Mouse (Mus musculus): ENCODE measurements at regions not wholly inside any gene's neighbourhood (a gene's known extent, or its start where the extent isn't known, plus 50 kb on each side); places are given as distances from the start of the nearest gene placed in this dataset.
A peak's percentile ranks its signal among the peaks of the same experiment; 100 is the strongest.

GRCm38 (mm10) chr2:171493741-171494140, 549.5 kb downstream of the Cbln4 start:
- WGBS: 28% methylated on average over 12 of the region's 12 CpGs
- H3K9ac ChIP-seq: no peak overlapping the region
- H3K4me2 ChIP-seq: no peak overlapping the region
- no peaks in the 10 kb centered on the region for H3K9me3 ChIP-seq (ENCODE audit: low read depth, low read length)
- H3K36me3 ChIP-seq (ENCODE audit: insufficient read depth): no peaks in the 10 kb centered on the region
- DNase-seq (peak; percentile 80), ATAC-seq (ENCODE audit: insufficient read depth) (no peak)
- H3K27ac ChIP-seq (ENCODE audit: low read depth): no peak overlapping the region
- H3K4me3 ChIP-seq (ENCODE audit: low read depth, low read length): no peak overlapping the region
- no peaks in the 10 kb centered on the region for H3K4me1 ChIP-seq (ENCODE audit: insufficient read depth)
- TF ChIP-seq CTCF (IDR thresholded peaks at IDR 0.05; ENCODE audit: low read depth): peak; percentile 79
- no peaks in the 10 kb centered on the region for H3K27me3 ChIP-seq (ENCODE audit: insufficient read depth, low read length)

GRCm38 (mm10) chr2:171487284-171487683, 556.0 kb downstream of the Cbln4 start:
- no peak for DNase-seq
- Histone ChIP-seq H3K36me3 (ENCODE audit: insufficient read depth) (no peaks in the 10 kb centered on the region), H3K4me1 (ENCODE audit: insufficient read depth) (no peaks in the 10 kb centered on the region), H3K27ac (ENCODE audit: low read depth) (no peak overlapping the region), H3K4me2 (no peak overlapping the region), H3K9ac (no peak overlapping the region), H3K9me3 (ENCODE audit: low read depth, low read length) (no peaks in the 10 kb centered on the region), H3K4me3 (ENCODE audit: low read depth, low read length) (no peak overlapping the region), H3K27me3 (ENCODE audit: insufficient read depth, low read length) (no peaks in the 10 kb centered on the region)
- 41% methylated on average over 2 of the region's 2 CpGs for WGBS
- no peak for TF ChIP-seq CTCF (IDR thresholded peaks at IDR 0.05; ENCODE audit: low read depth)
- no peak for ATAC-seq (ENCODE audit: insufficient read depth)

GRCm38 (mm10) chr2:171453241-171453640, 590.0 kb downstream of the Cbln4 start:
- no peak overlapping the region for H3K4me3 ChIP-seq (ENCODE audit: low read depth, low read length)
- H3K27ac ChIP-seq (ENCODE audit: low read depth): no peak overlapping the region
- WGBS: 59% methylated on average over 9 of the region's 9 CpGs
- no peak overlapping the region for H3K9ac ChIP-seq
- TF ChIP-seq CTCF (IDR thresholded peaks at IDR 0.05; ENCODE audit: low read depth): no peak
- peaks cover 4% of the 10 kb centered on the region; the same call in 1 of the 2 replicates for H3K9me3 ChIP-seq (ENCODE audit: low read depth, low read length)
- H3K4me2 ChIP-seq: no peak overlapping the region
- ATAC-seq (ENCODE audit: insufficient read depth) (no peak), DNase-seq (no peak)
- H3K36me3 ChIP-seq (ENCODE audit: insufficient read depth): no peaks in the 10 kb centered on the region
- no peaks in the 10 kb centered on the region for H3K4me1 ChIP-seq (ENCODE audit: insufficient read depth)
- H3K27me3 ChIP-seq (ENCODE audit: insufficient read depth, low read length): no peaks in the 10 kb centered on the region

GRCm38 (mm10) chr2:171406057-171406456, 637.2 kb downstream of the Cbln4 start:
- TF ChIP-seq CTCF (IDR thresholded peaks at IDR 0.05; ENCODE audit: low read depth): no peak
- Histone ChIP-seq H3K4me1 (ENCODE audit: insufficient read depth) (no peaks in the 10 kb centered on the region), H3K9ac (no peak overlapping the region), H3K27me3 (ENCODE audit: insufficient read depth, low read length) (no peaks in the 10 kb centered on the region), H3K27ac (ENCODE audit: low read depth) (no peak overlapping the region), H3K4me2 (no peak overlapping the region), H3K36me3 (ENCODE audit: insufficient read depth) (no peaks in the 10 kb centered on the region), H3K9me3 (ENCODE audit: low read depth, low read length) (no peaks in the 10 kb centered on the region), H3K4me3 (ENCODE audit: low read depth, low read length) (no peak overlapping the region)
- WGBS: 46% methylated on average over 2 of the region's 2 CpGs
- no peak for ATAC-seq (ENCODE audit: insufficient read depth)
- no peak for DNase-seq

DNA sequence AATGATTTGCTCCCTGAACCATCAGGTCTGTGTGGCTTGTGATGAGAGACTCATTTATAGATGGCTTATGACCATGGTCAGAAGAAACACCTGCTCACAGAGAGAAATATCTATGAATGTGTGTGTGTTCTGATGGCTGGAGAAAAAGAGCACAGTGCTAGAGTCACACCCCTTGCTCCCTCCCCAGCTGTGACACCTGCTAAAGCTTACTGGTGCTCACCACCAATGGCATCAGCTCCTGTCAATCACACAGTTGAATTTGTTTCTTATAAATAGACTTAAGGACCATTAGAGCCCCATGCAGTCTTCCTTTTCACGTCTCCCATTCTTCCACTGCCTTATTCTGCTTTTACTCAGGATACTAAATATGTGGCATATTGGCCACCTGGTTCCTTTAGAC, 654.3 kb downstream of the Cbln4 start:
- Histone ChIP-seq H3K4me2 (no peak overlapping the region), H3K27ac (ENCODE audit: low read depth) (no peak overlapping the region), H3K4me1 (ENCODE audit: insufficient read depth) (no peaks in the 10 kb centered on the region), H3K36me3 (ENCODE audit: insufficient read depth) (no peaks in the 10 kb centered on the region), H3K9me3 (ENCODE audit: low read depth, low read length) (no peaks in the 10 kb centered on the region), H3K27me3 (ENCODE audit: insufficient read depth, low read length) (no peaks in the 10 kb centered on the region), H3K4me3 (ENCODE audit: low read depth, low read length) (no peak overlapping the region), H3K9ac (no peak overlapping the region)
- 68% methylated on average over 1 of the region's 1 CpGs for WGBS
- ATAC-seq (ENCODE audit: insufficient read depth): no peak
- DNase-seq: no peak
- TF ChIP-seq CTCF (IDR thresholded peaks at IDR 0.05; ENCODE audit: low read depth): no peak

DNA sequence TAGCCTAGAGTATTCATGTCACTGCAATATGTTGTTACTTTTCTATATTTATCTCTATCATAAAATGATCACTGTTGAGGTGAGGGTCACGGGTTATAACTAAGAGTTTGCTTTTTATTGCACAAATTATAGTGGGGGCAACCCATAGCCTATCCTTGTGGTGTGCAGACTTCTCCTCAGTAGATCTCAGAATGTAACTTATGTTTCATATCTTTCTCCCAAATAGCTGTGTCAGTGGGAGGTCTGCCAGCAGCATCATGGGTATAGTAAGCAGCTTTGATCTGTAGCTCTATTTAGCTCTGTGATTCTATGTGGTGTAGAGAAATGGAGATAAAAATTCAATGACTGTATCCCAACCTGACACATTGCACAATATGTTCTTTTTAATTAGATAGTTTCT, 641.9 kb downstream of the Dok5 start:
- no peaks in the 10 kb centered on the region for H3K4me1 ChIP-seq (ENCODE audit: insufficient read depth)
- peak; percentile 71 for DNase-seq
- ATAC-seq (ENCODE audit: insufficient read depth): peak; percentile 73
- no peak overlapping the region for H3K4me2 ChIP-seq
- 44% methylated on average over 1 of the region's 1 CpGs for WGBS
- no peak overlapping the region for H3K9ac ChIP-seq
- H3K27ac ChIP-seq (ENCODE audit: low read depth): no peak overlapping the region
- no peaks in the 10 kb centered on the region for H3K27me3 ChIP-seq (ENCODE audit: insufficient read depth, low read length)
- no peak overlapping the region for H3K4me3 ChIP-seq (ENCODE audit: low read depth, low read length)
- no peak for TF ChIP-seq CTCF (IDR thresholded peaks at IDR 0.05; ENCODE audit: low read depth)
- no peaks in the 10 kb centered on the region for H3K9me3 ChIP-seq (ENCODE audit: low read depth, low read length)
- no peaks in the 10 kb centered on the region for H3K36me3 ChIP-seq (ENCODE audit: insufficient read depth)

DNA sequence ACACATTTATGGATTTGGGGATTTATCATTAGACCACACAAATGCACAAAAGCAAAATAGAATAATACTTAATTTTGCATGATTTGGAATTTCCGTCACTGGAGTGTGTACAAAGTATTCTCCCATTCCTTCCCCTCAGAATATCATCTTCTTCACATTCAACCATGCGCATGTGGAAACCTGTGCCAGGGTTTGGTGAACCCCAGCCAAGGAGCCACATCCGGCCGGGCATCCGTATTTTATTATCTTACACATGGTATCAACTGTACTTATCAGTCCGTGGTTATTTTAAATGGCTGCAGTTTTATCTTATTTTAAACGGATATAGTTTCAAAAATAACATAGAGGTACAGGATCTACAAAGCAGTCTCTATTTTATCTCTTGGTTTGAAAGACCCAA, 641.4 kb downstream of the Dok5 start:
- no peaks in the 10 kb centered on the region for H3K4me1 ChIP-seq (ENCODE audit: insufficient read depth)
- DNase-seq (peak; percentile 48), ATAC-seq (ENCODE audit: insufficient read depth) (peak; percentile 15; the same call in 1 of the 2 replicates)
- no peak overlapping the region for H3K27ac ChIP-seq (ENCODE audit: low read depth)
- no peaks in the 10 kb centered on the region for H3K27me3 ChIP-seq (ENCODE audit: insufficient read depth, low read length)
- H3K4me2 ChIP-seq: no peak overlapping the region
- no peak for TF ChIP-seq CTCF (IDR thresholded peaks at IDR 0.05; ENCODE audit: low read depth)
- WGBS: 44% methylated on average over 7 of the region's 7 CpGs
- no peak overlapping the region for H3K9ac ChIP-seq
- no peaks in the 10 kb centered on the region for H3K36me3 ChIP-seq (ENCODE audit: insufficient read depth)
- no peaks in the 10 kb centered on the region for H3K9me3 ChIP-seq (ENCODE audit: low read depth, low read length)
- no peak overlapping the region for H3K4me3 ChIP-seq (ENCODE audit: low read depth, low read length)

DNA sequence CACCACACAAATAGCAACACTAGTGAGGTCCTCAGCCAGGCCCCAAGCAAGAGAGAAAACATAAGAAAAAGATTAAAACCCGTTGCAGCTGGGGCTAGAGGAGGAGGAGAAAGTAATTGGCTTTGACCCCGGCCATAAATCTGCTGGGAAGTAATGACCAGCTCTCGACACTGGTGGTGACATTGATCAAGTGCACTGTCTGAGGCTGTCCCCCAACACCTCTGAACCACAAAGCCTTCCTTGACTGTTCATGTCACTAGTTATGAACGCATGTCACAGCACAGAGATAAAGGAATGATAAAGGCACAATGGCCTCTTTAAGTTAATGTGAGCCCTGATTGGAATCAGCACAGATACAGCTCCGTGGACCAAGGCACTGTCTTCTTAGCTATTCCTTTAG, 640.1 kb downstream of the Dok5 start:
- 13% methylated on average over 5 of the region's 5 CpGs for WGBS

More for the DNA sequence above, 640.1 kb downstream of the Dok5 start:
- no peak overlapping the region for H3K9ac ChIP-seq
- H3K4me3 ChIP-seq (ENCODE audit: low read depth, low read length): no peak overlapping the region
- no peaks in the 10 kb centered on the region for H3K27me3 ChIP-seq (ENCODE audit: insufficient read depth, low read length)
- no peaks in the 10 kb centered on the region for H3K9me3 ChIP-seq (ENCODE audit: low read depth, low read length)
- no peaks in the 10 kb centered on the region for H3K36me3 ChIP-seq (ENCODE audit: insufficient read depth)
- H3K4me2 ChIP-seq: no peak overlapping the region
- ATAC-seq (ENCODE audit: insufficient read depth): peak; percentile 78; the same call in 1 of the 2 replicates
- DNase-seq: peak; percentile 52
- H3K4me1 ChIP-seq (ENCODE audit: insufficient read depth): no peaks in the 10 kb centered on the region
- H3K27ac ChIP-seq (ENCODE audit: low read depth): no peak overlapping the region
- TF ChIP-seq CTCF (IDR thresholded peaks at IDR 0.05; ENCODE audit: low read depth): no peak
